8 mouse cellular contexts compared by ENCODE assay signal in genomic region chr2:30646833-30647232, GRCm38 (mm10). TPM values are rescaled to one million over a fixed set of nuclear protein-coding genes. Genes with fewer than 3 reads are reported as not detected.
DNase-seq lines count a peak whose midpoint lies in the region; ATAC-seq lines count a peak whose summit lies in the region.

No protein-coding gene starts in this region.

- H3K36me3 ChIP-seq in forebrain, embryonic 15.5 days: no peaks in the 10 kb centered on the region
- H3K36me3 ChIP-seq in stomach, embryonic 16.5 days (ENCODE audit: control insufficient read depth, insufficient read depth, low read length): no peaks in the 10 kb centered on the region

- no peaks in the 10 kb centered on the region for H3K27me3 ChIP-seq in forebrain, embryonic 15.5 days
- H3K27me3 ChIP-seq in stomach, embryonic 16.5 days (ENCODE audit: control insufficient read depth, insufficient read depth, low read length): no peaks in the 10 kb centered on the region

- H3K4me2 ChIP-seq in forebrain, embryonic 15.5 days (replicated peaks): peak overlapping the region; percentile 41
- no peak overlapping the region for H3K4me2 ChIP-seq in stomach, embryonic 16.5 days (ENCODE audit: low read depth, low read length)

- ATAC-seq in forebrain, embryonic 15.5 days (replicated peaks): peak; percentile 62
- peak; percentile 35 for ATAC-seq in stomach, embryonic 16.5 days (ENCODE audit: insufficient read depth, low FRiP score)

- H3K9me3 ChIP-seq in forebrain, embryonic 15.5 days: no peaks in the 10 kb centered on the region
- H3K9me3 ChIP-seq in stomach, embryonic 16.5 days (replicated peaks; ENCODE audit: control insufficient read depth, low read length): no peaks in the 10 kb centered on the region

- 0 out of 2 replicates have a peak overlapping the region, but pooled peaks have one; percentile 4 for H3K4me3 ChIP-seq in forebrain, embryonic 15.5 days
- no peak overlapping the region for H3K4me3 ChIP-seq in stomach, embryonic 16.5 days (replicated peaks; ENCODE audit: low read length)

- H3K4me1 ChIP-seq in forebrain, embryonic 15.5 days: peaks cover 61% of the 10 kb centered on the region
- peaks cover 30% of the 10 kb centered on the region for H3K4me1 ChIP-seq in stomach, embryonic 16.5 days (ENCODE audit: control insufficient read depth, insufficient read depth, low read length)

- H3K9ac ChIP-seq in forebrain, embryonic 15.5 days (replicated peaks): peak overlapping the region; percentile 51
- H3K9ac ChIP-seq in stomach, embryonic 16.5 days (ENCODE audit: low read length): peak overlapping the region; percentile 50; the same call in 1 of the 2 replicates

- intact Hi-C loops in heart, postnatal 14 days (cut with DNase I): loop anchor here (5.0 kb wide), 1 partner anchor 40 kb away; no protein-coding TSS in a partner anchor

- 9% methylated on average over 5 of the region's 5 CpGs for WGBS in forebrain, embryonic 15.5 days
- WGBS in stomach, embryonic 16.5 days: 15% methylated on average over 5 of the region's 5 CpGs

- peak; percentile 85 for DNase-seq in ovary, adult 18-20 months (ENCODE audit: low spot score)
- no peak for DNase-seq in ovary, postnatal 10 days (ENCODE audit: low spot score)
- peak; percentile 58 to 64 for DNase-seq in heart, postnatal 14 days
- DNase-seq in kidney, postnatal 4 days: peak; percentile 81 to 86
- peak; percentile 76 for DNase-seq in lung, postnatal 36 days
- DNase-seq in c-Kit-positive CD71-positive TER-119-positive erythroid progenitor cells, embryonic 14.5 days (ENCODE audit: low spot score): no peak

- peak overlapping the region; percentile 99 for H3K27ac ChIP-seq in forebrain, embryonic 15.5 days (replicated peaks)
- peak overlapping the region; percentile 76 for H3K27ac ChIP-seq in stomach, embryonic 16.5 days (ENCODE audit: low read length)

RNA-seq across cellular contexts. Expression of gene Cstad, which starts 52.0 kb away (rescaled TPM):
- polyA plus RNA-seq in forebrain, embryonic 15.5 days (2015; fragmentation: Nextera tagmentation; extraction: Ambion mirVana): 0.63 and 1.4 TPM in 2 replicates
- total RNA-seq in heart, postnatal 14 days (2021): 1 to 10 TPM; 1.8 to 3.9 TPM
- 0.34 and 1.1 TPM in 2 replicates for polyA plus RNA-seq in stomach, embryonic 16.5 days (2015; fragmentation: Nextera tagmentation; extraction: Ambion mirVana)

Comparison
In these comparisons a context has a peak if more than half of its experiments do, and no peak if none do; other contexts are left out.
1. DNase-seq: peak in ovary, adult 18-20 months (single experiment), heart, postnatal 14 days (2 of 2), kidney, postnatal 4 days (2 of 2) and lung, postnatal 36 days (single experiment); none in ovary, postnatal 10 days (single experiment) and c-Kit-positive CD71-positive TER-119-positive erythroid progenitor cells, embryonic 14.5 days (single experiment).